Mouse (Mus musculus): ENCODE data around the gene Car5b.

DNA sequence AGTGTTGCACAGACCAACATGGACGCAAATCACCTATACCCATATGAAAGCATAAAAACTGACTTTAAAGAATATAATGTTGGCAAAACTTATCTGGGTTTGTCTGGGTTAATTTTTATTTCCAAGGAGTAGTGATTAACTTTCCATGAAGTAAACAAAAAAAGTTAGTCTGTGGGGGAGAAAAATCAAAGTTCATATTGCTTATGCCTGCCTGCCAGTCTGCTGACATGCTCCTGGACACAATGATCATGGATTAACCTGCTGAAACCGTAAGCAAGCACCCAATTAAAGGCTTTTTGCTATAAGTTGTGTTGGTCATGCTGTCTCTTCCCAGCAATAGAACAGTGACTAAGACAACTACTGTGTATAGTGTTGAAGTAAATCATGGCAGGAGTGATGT lies 7.6 kb upstream of the Car5b start:
- no peak for TF ChIP-seq CTCF (IDR thresholded peaks at IDR 0.05; ENCODE audit: control insufficient read depth, insufficient read depth, low read length)
- TF ChIP-seq POLR2A (IDR thresholded peaks at IDR 0.05; ENCODE audit: borderline replicate concordance, control insufficient read depth, low read depth, low read length): no peak

Data from bone marrow, adult 2 months (tissue).